Mouse (Mus musculus) kidney, adult 9 months (tissue): ENCODE results near the gene Lsm7.

ENCODE experiments used
- DNase-seq: peaks from one replicate; pipeline ENCODE4 v3.0.0; 2022

Lsm7 gene

GRCm38 (mm10) chr10:80874035-80874434, 19.0 kb upstream of the Lsm7 start:
- DNase-seq: no peak

GRCm38 (mm10) chr10:80871581-80871980, 16.6 kb upstream of the Lsm7 start, which contains the start of gene Tmprss9:
Gene Tmprss9, plus strand, starts transcription at chr10:80871848.
- DNase-seq: peak; percentile 36

- DNase-seq: peak; percentile 92
These were observed 16.0 kb upstream of the Lsm7 start for GRCm38 (mm10) chr10:80870993-80871392.

- no peak for DNase-seq
These were observed 9.4 kb upstream of the Lsm7 start for GRCm38 (mm10) chr10:80864446-80864845.

- no peak for DNase-seq
These were observed 7.3 kb upstream of the Lsm7 start for GRCm38 (mm10) chr10:80862305-80862704.

GRCm38 (mm10) chr10:80858350-80858935, 3.4 kb upstream of the Lsm7 start:
- no peak for DNase-seq

GRCm38 (mm10) chr10:80857848-80858247, 2.8 kb upstream of the Lsm7 start:
- no peak for DNase-seq

- DNase-seq: no peak
These were observed 2.4 kb upstream of the Lsm7 start for GRCm38 (mm10) chr10:80857386-80857785.

- no peak for DNase-seq
These were observed 1.9 kb upstream of the Lsm7 start for GRCm38 (mm10) chr10:80856908-80857307.

- no peak for DNase-seq
These were observed 1.3 kb upstream of the Lsm7 start for GRCm38 (mm10) chr10:80856267-80856666.

- no peak for DNase-seq
These were observed 702 bp upstream of the Lsm7 start for GRCm38 (mm10) chr10:80855749-80856073.

GRCm38 (mm10) chr10:80848571-80848970, 6.4 kb downstream of the Lsm7 start:
- peak; percentile 60 for DNase-seq

- no peak for DNase-seq
These were observed 9.3 kb downstream of the Lsm7 start for GRCm38 (mm10) chr10:80845732-80846131.

- no peak for DNase-seq
These were observed 9.8 kb downstream of the Lsm7 start for GRCm38 (mm10) chr10:80845055-80845693.

GRCm38 (mm10) chr10:80843931-80844547, 11.0 kb downstream of the Lsm7 start, which contains the start of gene Lingo3:
Gene Lingo3, minus strand, starts transcription at chr10:80844039.
- no peak for DNase-seq

GRCm38 (mm10) chr10:80843087-80843930, 11.7 kb downstream of the Lsm7 start:
- DNase-seq: no peak

GRCm38 (mm10) chr10:80842334-80842733, 12.7 kb downstream of the Lsm7 start:
- no peak for DNase-seq

GRCm38 (mm10) chr10:80841685-80842084, 13.3 kb downstream of the Lsm7 start:
- DNase-seq: no peak

GRCm38 (mm10) chr10:80839848-80840247, 15.2 kb downstream of the Lsm7 start:
- DNase-seq: no peak

- no peak for DNase-seq
These were observed 16.6 kb downstream of the Lsm7 start for GRCm38 (mm10) chr10:80838346-80838912.

- no peak for DNase-seq
These were observed 17.2 kb downstream of the Lsm7 start for GRCm38 (mm10) chr10:80837827-80838226.

GRCm38 (mm10) chr10:80836949-80837379, 18.0 kb downstream of the Lsm7 start:
- DNase-seq: no peak

GRCm38 (mm10) chr10:80835617-80836016, 19.4 kb downstream of the Lsm7 start:
- DNase-seq: no peak
